Mouse (Mus musculus) intestine, embryonic 14.5 days (tissue): ENCODE data around the gene Kdm1a. TPM values are rescaled to one million over a fixed set of nuclear protein-coding genes. Genes with fewer than 3 reads are reported as not detected.

Experiments used
- ATAC-seq: fragments of 200-750 bp; cut with Nextera tagmentation; replicated peaks from 2 replicates; pipeline ENCODE4 v1.8.0; 2017; ENCODE audit warnings: low read depth, moderate number of reproducible peaks, moderate TSS enrichment, moderate library complexity; ENCODE audit not compliant: low FRiP score, low TSS enrichment
- DNase-seq: peaks from one replicate; pipeline ENCODE4 v3.0.0-alpha.2; 2018; ENCODE audit warnings: low spot score
- H3K27ac ChIP-seq: fragments of 300-500 bp; sonication (generic); 2 replicates; pipeline ENCODE4 v1.5.1; 2014; ENCODE audit warnings: low read depth, mild to moderate bottlenecking, control low read depth
- H3K27me3 ChIP-seq: fragments of 300-500 bp; sonication (generic); replicated peaks from 2 replicates; pipeline ENCODE4 v1.6.1; 2014; ENCODE audit warnings: low read length, control low read depth; ENCODE audit not compliant: control insufficient read depth, insufficient read depth
- H3K36me3 ChIP-seq: fragments of 300-500 bp; sonication (generic); 2 replicates; pipeline ENCODE4 v1.6.1; 2014; ENCODE audit warnings: low read length, control low read depth; ENCODE audit not compliant: control insufficient read depth, insufficient read depth
- H3K4me1 ChIP-seq: fragments of 300-500 bp; sonication (generic); replicated peaks from 2 replicates; pipeline ENCODE4 v1.6.1; 2014; ENCODE audit warnings: low read length, control low read depth, mixed read lengths; ENCODE audit not compliant: control insufficient read depth, insufficient read depth
- H3K4me2 ChIP-seq: fragments of 300-500 bp; sonication (generic); 2 replicates; pipeline ENCODE4 v1.6.1; 2014; ENCODE audit warnings: low read length
- H3K4me3 ChIP-seq: fragments of 300-500 bp; sonication (generic); 2 replicates; pipeline ENCODE4 v1.5.1; 2014; ENCODE audit warnings: low read depth, low read length, control low read depth, mixed read lengths
- H3K9ac ChIP-seq: fragments of 300-500 bp; sonication (generic); 2 replicates; pipeline ENCODE4 v1.6.1; 2014; ENCODE audit warnings: mild to moderate bottlenecking, low read length
- H3K9me3 ChIP-seq: fragments of 300-500 bp; sonication (generic); 2 replicates; pipeline ENCODE4 v1.6.1; 2016; ENCODE audit warnings: low read length, control low read depth; ENCODE audit not compliant: control insufficient read depth
- WGBS: fragments of 180-500 bp; shearing (Covaris S2); extraction: QIAGEN DNeasy Blood & Tissue Kit; methylation state at CpG from one replicate; pipeline ENCODE4 v1.1.7; 2014; 5-methylcytosine and 5-hydroxymethylcytosine counted together
- polyA plus RNA-seq: library from polyadenylated mRNA; unstranded; fragments of >200 nt; fragmentation: Nextera tagmentation; extraction: Ambion mirVana; gene quantifications from 2 replicates; pipeline ENCODE4 v1.2.1, GENCODE M21; 2014

Kdm1a gene
- polyA plus RNA-seq, 1 experiment from 2014 or later = 54.8 TPM

- no peak overlapping the region for H3K27ac ChIP-seq
- H3K9me3 ChIP-seq = no peaks in the 10 kb centered on the region
- no peaks in the 10 kb centered on the region for H3K36me3 ChIP-seq
- DNase-seq (peak; percentile 69), ATAC-seq (0 out of 2 replicates have a peak, but pooled peaks have one; percentile 29)
- H3K4me3 ChIP-seq = no peak overlapping the region
- H3K4me2 ChIP-seq = no peak overlapping the region
- no peaks in the 10 kb centered on the region for H3K4me1 ChIP-seq
- H3K27me3 ChIP-seq = no peaks in the 10 kb centered on the region
- no peak overlapping the region for H3K9ac ChIP-seq
- WGBS = 0% methylated on average over 1 of the region's 1 CpGs
These were observed 18.8 kb upstream of the Kdm1a start for GRCm38 (mm10) chr4:136621336-136621735.

GRCm38 (mm10) chr4:136613657-136614056, 11.1 kb upstream of the Kdm1a start:
- WGBS = 64% methylated on average over 7 of the region's 7 CpGs

GRCm38 (mm10) chr4:136610387-136610856, 7.9 kb upstream of the Kdm1a start, which contains the start of gene Tex46:
Gene Tex46 (plus strand): TSS chr4:136610437.
- H3K27ac ChIP-seq = no peak within 1 kb of the TSS
- H3K4me3 ChIP-seq = no peak within 1 kb of the TSS
- ATAC-seq = no peak
- H3K4me1 ChIP-seq = no peaks in the 10 kb centered on the region
- no peak within 1 kb of the TSS for H3K4me2 ChIP-seq
- no peak within 1 kb of the TSS for H3K9ac ChIP-seq
- no peaks in the 10 kb centered on the region for H3K9me3 ChIP-seq
- no peak for DNase-seq
- no peaks in the 10 kb centered on the region for H3K27me3 ChIP-seq
- 58% methylated on average over 4 of the region's 4 CpGs for WGBS
- no peaks in the 10 kb centered on the region for H3K36me3 ChIP-seq

More at GRCm38 (mm10) chr4:136613657-136614056, 11.1 kb upstream of the Kdm1a start:
- Histone ChIP-seq H3K9ac (no peak overlapping the region), H3K36me3 (no peaks in the 10 kb centered on the region), H3K27me3 (no peaks in the 10 kb centered on the region), H3K27ac (no peak overlapping the region), H3K4me1 (no peaks in the 10 kb centered on the region), H3K4me3 (no peak overlapping the region), H3K9me3 (no peaks in the 10 kb centered on the region), H3K4me2 (no peak overlapping the region)
- ATAC-seq = no peak
- no peak for DNase-seq

DNA sequence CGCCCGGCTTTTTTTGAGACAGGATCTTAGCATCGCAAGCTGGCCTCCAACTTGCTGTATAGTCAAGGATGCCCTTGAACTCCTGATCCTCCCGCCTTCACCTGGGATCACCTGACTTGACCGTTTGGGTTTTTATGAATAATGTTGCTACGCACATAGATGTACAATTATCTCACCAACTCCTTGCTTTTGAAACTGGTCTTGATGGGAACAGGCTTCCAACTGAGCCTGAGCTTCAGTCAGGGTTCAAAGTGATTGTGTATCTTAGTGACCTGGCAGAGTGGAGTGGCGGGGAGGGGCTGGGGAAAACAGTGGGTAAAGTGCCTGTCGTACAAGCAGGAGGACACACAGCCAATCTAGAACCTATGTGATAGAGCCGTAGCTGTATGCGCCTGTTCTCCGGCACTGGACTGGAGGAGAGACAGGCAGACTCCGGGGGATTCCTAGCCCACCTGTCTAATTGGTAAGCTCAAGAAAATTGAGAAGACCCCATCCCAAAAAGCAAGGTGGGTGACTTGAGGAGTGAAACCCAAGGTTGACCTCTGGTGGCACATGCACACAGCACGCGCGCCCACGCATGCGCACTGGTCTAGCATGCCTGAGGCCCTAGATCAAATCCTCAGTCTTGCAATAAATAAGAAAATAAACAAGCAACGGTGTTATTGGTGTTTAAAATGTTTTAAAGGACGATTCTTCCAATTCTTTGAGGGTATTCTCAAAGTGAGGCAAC, 3.4 kb upstream of the Kdm1a start:
- 90% methylated on average over 19 of the region's 19 CpGs for WGBS
- no peaks in the 10 kb centered on the region for H3K27me3 ChIP-seq
- H3K4me2 ChIP-seq = no peak overlapping the region
- H3K36me3 ChIP-seq = no peaks in the 10 kb centered on the region
- H3K4me3 ChIP-seq = no peak overlapping the region
- DNase-seq = no peak
- no peak for ATAC-seq
- H3K9me3 ChIP-seq = no peaks in the 10 kb centered on the region
- H3K4me1 ChIP-seq = peaks cover 4% of the 10 kb centered on the region
- no peak overlapping the region for H3K9ac ChIP-seq
- H3K27ac ChIP-seq = no peak overlapping the region

GRCm38 (mm10) chr4:136602018-136602554, 437 bp downstream of the Kdm1a start:
- under 1% methylated on average over 49 of the region's 68 CpGs for WGBS
- H3K27ac ChIP-seq = peak overlapping the region; percentile 89
- H3K4me2 ChIP-seq = peak overlapping the region; percentile 76
- H3K9me3 ChIP-seq = no peaks in the 10 kb centered on the region
- ATAC-seq (peak; percentile 68), DNase-seq (peak; percentile 80)
- H3K27me3 ChIP-seq = no peaks in the 10 kb centered on the region
- peak overlapping the region; percentile 99 for H3K9ac ChIP-seq
- no peaks in the 10 kb centered on the region for H3K36me3 ChIP-seq
- H3K4me3 ChIP-seq = peak overlapping the region; percentile 85
- H3K4me1 ChIP-seq = peaks cover 11% of the 10 kb centered on the region

- ATAC-seq = no peak; the same call in 1 of the 2 replicates
- H3K9me3 ChIP-seq = no peaks in the 10 kb centered on the region
- WGBS = under 1% methylated on average over 13 of the region's 13 CpGs
- peak; percentile 78 for DNase-seq
- H3K4me2 ChIP-seq = peak overlapping the region; percentile 76
- H3K4me1 ChIP-seq = peaks cover 11% of the 10 kb centered on the region
- H3K27ac ChIP-seq = peak overlapping the region; percentile 89
- peak overlapping the region; percentile 85 for H3K4me3 ChIP-seq
- no peaks in the 10 kb centered on the region for H3K27me3 ChIP-seq
- H3K9ac ChIP-seq = peak overlapping the region; percentile 99
- no peaks in the 10 kb centered on the region for H3K36me3 ChIP-seq
These were observed 1.0 kb downstream of the Kdm1a start for GRCm38 (mm10) chr4:136601476-136601875.

DNA sequence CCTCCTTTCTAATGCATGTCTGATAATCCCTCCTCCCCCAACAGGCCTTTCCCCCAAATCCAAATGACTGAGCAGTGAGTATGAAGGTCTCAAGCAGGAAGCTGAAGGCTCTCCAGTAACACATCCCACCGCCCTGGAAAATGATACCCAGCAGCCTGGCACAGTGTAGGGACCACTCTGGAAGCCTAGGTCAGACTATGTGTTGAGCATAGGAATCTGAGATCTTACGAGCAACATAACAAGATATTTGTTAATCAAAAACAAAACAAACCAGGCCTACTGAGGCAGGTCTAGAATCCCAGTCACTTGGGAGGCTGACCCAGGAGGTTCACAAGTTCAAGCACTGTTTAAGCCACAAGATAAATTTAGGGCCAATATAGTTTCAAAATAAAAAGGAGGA, 2.0 kb downstream of the Kdm1a start:
- Histone ChIP-seq H3K9ac (no peak overlapping the region), H3K27me3 (no peaks in the 10 kb centered on the region), H3K36me3 (no peaks in the 10 kb centered on the region), H3K27ac (no peak overlapping the region), H3K4me2 (peak overlapping the region; percentile 76), H3K4me1 (peaks cover 11% of the 10 kb centered on the region), H3K9me3 (no peaks in the 10 kb centered on the region), H3K4me3 (peak overlapping the region; percentile 85; the same call in 1 of the 2 replicates)
- ATAC-seq (no peak), DNase-seq (no peak)
- 85% methylated on average over 2 of the region's 2 CpGs for WGBS

DNA sequence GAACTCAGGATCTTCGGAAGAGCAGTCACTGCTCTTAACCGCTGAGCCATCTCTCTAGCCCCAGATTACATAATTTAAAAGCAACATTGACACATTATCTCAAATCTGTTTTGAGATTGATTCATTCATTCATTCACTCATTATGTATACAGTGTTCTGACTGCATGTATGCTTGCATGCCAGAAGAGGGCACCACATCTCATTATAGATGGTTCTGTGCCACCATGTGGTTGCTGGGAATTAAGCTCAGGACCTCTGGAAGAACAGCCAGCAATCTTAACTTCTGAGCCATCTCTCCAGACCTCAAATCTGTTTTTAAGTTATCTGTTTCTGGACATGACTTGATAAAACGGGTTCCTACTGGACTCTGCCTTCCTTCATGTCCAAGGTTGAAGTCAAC, 2.7 kb downstream of the Kdm1a start:
- Histone ChIP-seq H3K4me1 (peaks cover 11% of the 10 kb centered on the region), H3K27me3 (no peaks in the 10 kb centered on the region), H3K9me3 (no peaks in the 10 kb centered on the region), H3K4me3 (no peak overlapping the region), H3K36me3 (no peaks in the 10 kb centered on the region), H3K27ac (no peak overlapping the region), H3K9ac (no peak overlapping the region), H3K4me2 (no peak overlapping the region)
- DNase-seq = no peak
- 94% methylated on average over 3 of the region's 3 CpGs for WGBS
- ATAC-seq = no peak
